In genomic region chr9:14206838-14207560, GRCm38 (mm10) we compare ENCODE assay signal across 12 mouse cellular contexts.
DNase-seq lines count a peak whose midpoint lies in the region; ATAC-seq lines count a peak whose summit lies in the region.
"Had no signal": no experiment of that assay in that cellular context is flagged by ENCODE, and none has a peak within 500 bp of the region (broad histone marks: within the 10 kb centered on the region; RNA-seq: fewer than 3 reads in every experiment).

No protein-coding gene starts in this region.

- no peak; the same call in 1 of the 2 replicates for ATAC-seq in kidney, embryonic 15.5 days (replicated peaks; ENCODE audit: low FRiP score)
- 0 out of 2 replicates have a peak, but pooled peaks have one; percentile 35 for ATAC-seq in heart, embryonic 15.5 days (replicated peaks; ENCODE audit: insufficient number of reproducible peaks, insufficient read depth, low FRiP score, low read depth)
- ATAC-seq in limb, embryonic 15.5 days (ENCODE audit: insufficient number of reproducible peaks, low FRiP score, low TSS enrichment, low read depth): peak; percentile 36; the same call in 1 of the 2 replicates
- ATAC-seq in stomach, embryonic 14.5 days (ENCODE audit: insufficient number of reproducible peaks, insufficient read depth, low FRiP score, low read depth): peak; percentile 54; the same call in 1 of the 2 replicates
- no peak for ATAC-seq in midbrain, embryonic 14.5 days (ENCODE audit: low FRiP score, low TSS enrichment)

- no peak overlapping the region for H3K27ac ChIP-seq in kidney, embryonic 15.5 days
- no peak overlapping the region for H3K27ac ChIP-seq in heart, embryonic 15.5 days
- H3K27ac ChIP-seq in limb, embryonic 15.5 days: no peak overlapping the region
- peak overlapping the region; percentile 55 for H3K27ac ChIP-seq in stomach, embryonic 14.5 days (ENCODE audit: low read length)
- no peak overlapping the region for H3K27ac ChIP-seq in midbrain, embryonic 14.5 days (replicated peaks; ENCODE audit: low read depth, low read length)

- H3K4me1 ChIP-seq in kidney, embryonic 15.5 days: peaks cover 25% of the 10 kb centered on the region
- peaks cover 4% of the 10 kb centered on the region for H3K4me1 ChIP-seq in heart, embryonic 15.5 days (replicated peaks)
- peaks cover 31% of the 10 kb centered on the region for H3K4me1 ChIP-seq in limb, embryonic 15.5 days
- peaks cover 20% of the 10 kb centered on the region for H3K4me1 ChIP-seq in stomach, embryonic 14.5 days (ENCODE audit: control insufficient read depth, insufficient read depth, low read length)
- no peaks in the 10 kb centered on the region for H3K4me1 ChIP-seq in midbrain, embryonic 14.5 days (ENCODE audit: control insufficient read depth, insufficient read depth, low read length)

- 79% methylated on average over 16 of the region's 16 CpGs for WGBS in kidney, embryonic 15.5 days
- WGBS in heart, embryonic 15.5 days: 77% methylated on average over 16 of the region's 16 CpGs
- 64% methylated on average over 16 of the region's 16 CpGs for WGBS in limb, embryonic 15.5 days
- 74% methylated on average over 16 of the region's 16 CpGs for WGBS in stomach, embryonic 14.5 days
- 86% methylated on average over 16 of the region's 16 CpGs for WGBS in midbrain, embryonic 14.5 days

- H3K9ac ChIP-seq in kidney, embryonic 15.5 days: no peak overlapping the region
- H3K9ac ChIP-seq in heart, embryonic 15.5 days: no peak overlapping the region
- H3K9ac ChIP-seq in limb, embryonic 15.5 days: no peak overlapping the region
- H3K9ac ChIP-seq in stomach, embryonic 14.5 days (replicated peaks; ENCODE audit: low read depth, low read length): no peak overlapping the region
- no peak overlapping the region for H3K9ac ChIP-seq in midbrain, embryonic 14.5 days (replicated peaks; ENCODE audit: low read length)

- H3K36me3 ChIP-seq in kidney, embryonic 15.5 days: no peaks in the 10 kb centered on the region
- H3K36me3 ChIP-seq in heart, embryonic 15.5 days: no peaks in the 10 kb centered on the region
- H3K36me3 ChIP-seq in limb, embryonic 15.5 days: no peaks in the 10 kb centered on the region
- H3K36me3 ChIP-seq in stomach, embryonic 14.5 days (ENCODE audit: control insufficient read depth, insufficient read depth, low read length): no peaks in the 10 kb centered on the region
- no peaks in the 10 kb centered on the region for H3K36me3 ChIP-seq in midbrain, embryonic 14.5 days (ENCODE audit: control insufficient read depth, insufficient read depth, low read length)

- H3K9me3 ChIP-seq in kidney, embryonic 15.5 days (replicated peaks): no peaks in the 10 kb centered on the region
- H3K9me3 ChIP-seq in heart, embryonic 15.5 days (replicated peaks): no peaks in the 10 kb centered on the region
- no peaks in the 10 kb centered on the region for H3K9me3 ChIP-seq in limb, embryonic 15.5 days
- no peaks in the 10 kb centered on the region for H3K9me3 ChIP-seq in stomach, embryonic 14.5 days (ENCODE audit: control insufficient read depth, low read depth, low read length)
- H3K9me3 ChIP-seq in midbrain, embryonic 14.5 days (ENCODE audit: control insufficient read depth, low read length): no peaks in the 10 kb centered on the region

- no peak overlapping the region for H3K4me3 ChIP-seq in kidney, embryonic 15.5 days (replicated peaks)
- no peak overlapping the region for H3K4me3 ChIP-seq in heart, embryonic 15.5 days
- no peak overlapping the region for H3K4me3 ChIP-seq in limb, embryonic 15.5 days
- H3K4me3 ChIP-seq in stomach, embryonic 14.5 days (ENCODE audit: low read depth, low read length): no peak overlapping the region
- H3K4me3 ChIP-seq in midbrain, embryonic 14.5 days (replicated peaks; ENCODE audit: low read depth, low read length): no peak overlapping the region

- H3K27me3 ChIP-seq in kidney, embryonic 15.5 days: no peaks in the 10 kb centered on the region
- H3K27me3 ChIP-seq in heart, embryonic 15.5 days: no peaks in the 10 kb centered on the region
- H3K27me3 ChIP-seq in limb, embryonic 15.5 days: no peaks in the 10 kb centered on the region
- no peaks in the 10 kb centered on the region for H3K27me3 ChIP-seq in stomach, embryonic 14.5 days (ENCODE audit: control insufficient read depth, insufficient read depth, low read length)
- no peaks in the 10 kb centered on the region for H3K27me3 ChIP-seq in midbrain, embryonic 14.5 days (ENCODE audit: control insufficient read depth, insufficient read depth, low read length)
- H3K27me3 ChIP-seq: CH12.LX had no signal

- peak; percentile 51 for DNase-seq in kidney, postnatal 10 days
- no peak for DNase-seq in midbrain, embryonic 14.5 days
- DNase-seq in spleen, adult 18-20 months: no peak
- no peak for DNase-seq in ovary, adult 18-20 months (ENCODE audit: low spot score)
- DNase-seq: cerebellum, postnatal 36 days; gastrocnemius, postnatal 14 days; retina, postnatal 1 day had no signal

- no peak overlapping the region for H3K4me2 ChIP-seq in kidney, embryonic 15.5 days
- H3K4me2 ChIP-seq in heart, embryonic 15.5 days: no peak overlapping the region
- no peak overlapping the region for H3K4me2 ChIP-seq in limb, embryonic 15.5 days
- no peak overlapping the region for H3K4me2 ChIP-seq in stomach, embryonic 14.5 days (replicated peaks; ENCODE audit: low read depth, low read length)
- no peak overlapping the region for H3K4me2 ChIP-seq in midbrain, embryonic 14.5 days (ENCODE audit: low read length)

Comparison
In these comparisons a context has a peak if more than half of its experiments do, and no peak if none do; other contexts are left out.
1. ATAC-seq: peak in heart, embryonic 15.5 days (single experiment), limb, embryonic 15.5 days (single experiment) and stomach, embryonic 14.5 days (single experiment); none in kidney, embryonic 15.5 days (single experiment) and midbrain, embryonic 14.5 days (single experiment).